Mouse (Mus musculus): Measurements from ENCODE around the gene Rgs3. TPM values are rescaled to one million over a fixed set of nuclear protein-coding genes. Genes with fewer than 3 reads are reported as not detected.

The Rgs3 gene
- total RNA-seq, 2 experiments from 2014 or later, result 27.9 to 31.2 TPM

DNA sequence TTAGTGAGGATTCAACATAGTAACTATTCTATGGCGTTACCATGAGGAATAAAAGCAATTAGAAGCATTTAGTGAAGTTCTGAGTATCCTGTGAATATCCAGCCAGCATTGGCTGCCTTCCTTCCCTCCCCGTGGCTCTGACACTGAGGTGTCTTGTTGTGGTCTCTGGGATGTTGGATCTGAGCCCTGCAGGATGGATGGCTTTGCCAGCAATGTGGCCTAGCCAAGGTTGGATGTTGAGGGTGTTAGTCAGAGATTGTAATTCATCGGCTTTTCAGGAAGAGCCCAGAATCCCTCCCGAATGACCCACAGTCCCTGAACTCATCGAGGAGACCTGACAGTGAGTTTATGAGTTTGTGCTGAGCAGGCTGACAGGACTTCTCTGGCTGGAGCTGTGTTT is 36.4 kb downstream of the Rgs3 start:
- no peak for DNase-seq (ENCODE audit: low spot score)
- intact Hi-C loops (cut with DNase I), result no loop called here

DNA sequence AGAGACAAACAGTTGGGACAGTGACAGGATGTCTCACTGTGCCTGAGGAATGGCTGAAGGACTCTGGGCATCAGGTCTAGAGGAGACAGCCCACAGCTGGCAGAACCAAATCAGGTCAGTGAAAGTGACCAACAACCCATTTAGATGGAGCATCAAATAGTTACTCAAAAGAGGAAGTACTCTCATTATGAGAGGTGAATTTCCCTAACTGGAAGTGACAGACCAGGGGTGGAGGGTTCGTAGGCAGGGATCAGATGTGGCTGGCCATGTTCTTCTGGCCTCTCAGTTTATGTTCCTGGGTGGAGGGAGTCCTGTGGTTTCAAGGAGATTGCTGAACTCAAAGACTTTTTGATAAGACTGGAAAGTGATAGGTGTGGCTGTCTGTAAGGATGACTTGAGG is 40.9 kb downstream of the Rgs3 start:
- no peak for DNase-seq (ENCODE audit: low spot score)
- intact Hi-C loops (cut with DNase I), result no loop called here

DNA sequence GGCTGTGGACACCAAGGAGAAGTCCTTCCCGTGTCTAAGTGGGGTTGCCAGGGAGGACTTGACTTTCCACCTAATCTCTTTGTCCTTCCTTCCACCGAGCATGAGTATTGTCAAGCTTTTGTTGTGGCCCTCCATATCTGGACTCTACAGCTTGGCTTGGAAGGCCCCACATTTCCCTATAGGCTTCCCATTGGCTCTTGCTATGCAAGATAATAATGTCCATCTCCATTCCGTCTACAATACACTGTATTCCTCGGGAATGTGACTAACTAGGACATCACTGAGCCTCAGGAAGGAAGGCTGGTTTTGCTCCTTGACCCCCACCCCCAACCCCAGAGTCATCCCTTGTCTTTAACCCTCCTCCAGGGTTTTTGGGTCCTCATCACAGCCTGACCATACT is 44.0 kb downstream of the Rgs3 start:
- intact Hi-C loops (cut with DNase I), result no loop called here

DNA sequence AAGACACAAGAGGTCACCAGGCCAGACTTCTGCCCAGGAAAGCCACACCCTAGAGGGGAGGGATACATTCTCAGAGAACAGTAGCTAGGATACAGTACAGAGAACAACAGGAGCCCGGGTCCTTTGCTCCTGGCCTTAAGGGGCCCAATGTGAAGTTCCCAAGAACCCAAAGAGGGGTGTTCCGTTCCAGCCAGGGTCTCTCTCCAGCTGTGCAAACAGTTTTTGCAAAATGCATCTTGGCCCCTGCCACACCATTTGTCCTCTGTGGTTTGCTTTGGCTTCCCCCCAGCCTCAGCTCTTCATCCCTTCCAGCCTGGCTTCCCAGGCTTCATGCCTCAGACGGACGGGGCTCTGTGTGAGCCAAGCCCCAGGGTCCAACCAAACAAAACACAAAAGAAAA is 44.4 kb downstream of the Rgs3 start:
- intact Hi-C loops (cut with DNase I), result no loop called here
- DNase-seq (ENCODE audit: low spot score), result no peak

More for the DNA sequence above, 44.0 kb downstream of the Rgs3 start:
- DNase-seq (ENCODE audit: low spot score), result no peak

DNA sequence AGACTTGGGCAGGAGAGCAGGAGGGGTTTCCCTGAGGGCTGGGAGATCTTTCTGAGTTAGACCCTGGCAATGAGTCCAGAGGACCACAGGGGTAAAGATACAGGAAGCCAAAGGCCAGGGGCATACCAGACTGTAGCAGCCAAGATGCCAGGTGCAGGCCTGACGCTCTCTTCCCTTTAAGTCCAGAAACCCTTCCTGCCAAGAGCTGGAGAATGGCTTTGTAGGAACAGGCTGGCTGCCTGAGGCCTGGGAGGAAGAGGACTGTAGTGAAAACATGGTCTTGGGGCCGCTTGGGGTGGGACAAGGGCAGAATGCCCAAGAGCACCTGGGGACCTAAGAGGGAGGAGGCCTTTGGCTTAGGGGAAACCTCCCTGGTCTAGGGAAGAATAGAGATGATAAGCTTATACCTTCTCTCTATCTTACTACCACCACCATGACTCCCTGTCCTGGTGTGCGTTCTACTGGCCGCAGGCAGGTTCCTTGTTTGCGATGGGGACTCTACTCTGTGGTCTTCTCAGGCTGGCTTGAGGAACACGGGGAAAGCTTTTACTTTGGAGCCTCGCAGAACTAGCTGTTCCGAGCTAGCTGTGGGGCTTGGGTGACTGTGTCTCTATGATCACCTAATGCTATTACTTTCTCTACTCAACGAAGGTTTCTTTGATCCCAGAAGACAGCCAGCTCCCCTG is 46.4 kb downstream of the Rgs3 start:
- no peak for DNase-seq (ENCODE audit: low spot score)
- intact Hi-C loops (cut with DNase I), result loop anchor here (2.0 kb wide), 1 partner anchor 157 kb away; no protein-coding TSS in a partner anchor

DNA sequence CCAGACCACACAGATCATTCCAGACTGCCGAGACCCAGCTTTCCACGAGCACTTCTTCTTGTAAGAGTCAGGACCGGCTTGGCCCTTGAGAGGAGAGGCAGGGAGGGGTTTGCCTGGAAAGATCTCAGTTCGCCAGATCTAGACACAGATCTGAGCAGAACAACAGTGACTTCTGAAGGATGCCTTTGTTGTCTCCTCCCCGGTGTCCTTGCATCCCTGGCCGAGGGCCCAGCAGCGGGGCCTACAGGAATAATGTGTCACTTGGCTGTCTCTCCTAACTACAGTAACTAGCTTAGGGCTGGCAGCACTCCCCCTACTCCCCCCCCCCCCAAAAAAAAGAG is 46.9 kb downstream of the Rgs3 start:
- no peak for DNase-seq (ENCODE audit: low spot score)
- intact Hi-C loops (cut with DNase I), result loop anchor here (2.0 kb wide), 1 partner anchor 156 kb away; no protein-coding TSS in a partner anchor

DNA sequence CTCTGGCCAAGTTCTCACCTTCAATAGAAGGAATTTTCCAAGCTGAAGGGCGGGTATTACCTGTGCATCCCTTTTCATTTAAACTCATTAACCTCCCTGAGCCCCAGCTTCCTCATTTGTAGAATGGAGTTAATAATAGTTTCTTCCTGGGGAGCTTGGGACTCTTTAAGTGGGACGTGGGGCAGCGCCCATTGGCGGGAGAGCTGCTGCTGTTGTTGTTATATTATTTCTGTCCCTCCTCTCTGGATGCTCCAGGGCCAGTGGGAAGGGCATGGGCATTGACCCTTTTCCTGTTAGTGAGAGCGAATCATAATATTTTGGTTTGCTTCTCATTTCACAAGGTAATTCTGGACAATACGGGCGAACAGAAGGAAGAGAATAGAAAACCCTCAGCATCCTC is 47.3 kb downstream of the Rgs3 start:
- no peak for DNase-seq (ENCODE audit: low spot score)

DNA sequence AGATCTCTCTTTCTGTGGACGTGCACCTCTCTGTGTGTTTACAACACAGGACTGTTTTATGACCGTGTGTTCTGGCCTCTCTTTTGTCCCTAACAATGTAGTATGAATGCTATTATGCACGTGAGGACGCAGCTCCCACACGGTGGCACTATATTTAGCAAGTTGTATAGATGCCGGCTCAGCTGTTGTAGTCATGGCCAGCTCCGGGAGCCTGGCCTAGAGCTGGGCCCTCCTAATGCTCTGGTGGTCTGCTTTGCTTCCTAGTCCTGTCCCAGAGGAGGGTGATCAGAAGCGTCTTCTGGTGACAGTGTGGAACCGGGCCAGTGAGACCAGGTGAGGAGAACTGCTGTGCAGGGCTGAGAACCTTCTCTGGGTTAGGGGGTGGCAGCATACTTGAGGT is 47.7 kb downstream of the Rgs3 start:
- intact Hi-C loops (cut with DNase I), result loop anchor here (2.0 kb wide), 1 partner anchor 155 kb away; no protein-coding TSS in a partner anchor

More for the DNA sequence above, 47.3 kb downstream of the Rgs3 start:
- intact Hi-C loops (cut with DNase I), result loop anchor here (2.0 kb wide), 1 partner anchor 156 kb away; no protein-coding TSS in a partner anchor

DNA sequence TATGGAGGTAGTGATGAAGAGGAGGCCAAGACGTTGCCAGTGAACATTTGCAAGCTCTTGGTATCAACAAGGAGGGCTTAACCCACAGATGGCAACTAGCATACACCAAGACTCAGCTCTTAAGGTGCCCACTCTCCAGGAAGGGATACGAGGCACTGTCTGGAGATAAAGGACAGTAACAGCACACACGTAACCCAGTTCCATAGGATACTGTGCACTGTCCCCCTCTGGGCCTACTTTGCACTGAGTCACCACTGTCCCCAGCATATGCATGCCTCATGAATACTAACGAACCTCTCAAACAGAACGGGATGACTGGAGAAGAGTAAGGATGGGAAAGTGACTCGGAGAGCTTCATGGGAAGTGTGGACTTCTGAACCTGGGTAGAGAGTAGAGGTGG is 48.2 kb downstream of the Rgs3 start:
- DNase-seq (ENCODE audit: low spot score), result no peak
- intact Hi-C loops (cut with DNase I), result loop anchor here (2.0 kb wide), 1 partner anchor 155 kb away; no protein-coding TSS in a partner anchor

More for the DNA sequence above, 47.7 kb downstream of the Rgs3 start:
- no peak for DNase-seq (ENCODE audit: low spot score)

DNA sequence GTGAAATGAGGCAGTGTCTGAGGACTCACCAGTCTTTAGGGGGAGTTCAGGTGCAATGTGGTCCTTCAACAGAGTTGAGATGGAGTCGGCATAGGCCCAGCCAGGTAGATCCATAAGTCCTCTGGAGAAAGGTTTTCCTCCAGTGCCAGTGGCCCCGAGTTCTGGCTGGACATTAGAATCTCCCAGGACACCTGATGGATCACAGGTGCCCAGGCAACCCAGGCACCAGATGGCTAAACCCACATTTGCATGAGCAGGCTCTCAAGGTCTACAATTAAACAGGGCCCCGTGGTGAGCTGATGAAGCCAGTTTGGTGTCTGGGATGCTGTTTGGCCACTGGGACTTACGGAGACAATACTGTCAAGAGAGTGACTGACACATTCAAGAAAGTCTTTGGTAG is 49.7 kb downstream of the Rgs3 start:
- intact Hi-C loops (cut with DNase I), result no loop called here
- DNase-seq (ENCODE audit: low spot score), result no peak

DNA sequence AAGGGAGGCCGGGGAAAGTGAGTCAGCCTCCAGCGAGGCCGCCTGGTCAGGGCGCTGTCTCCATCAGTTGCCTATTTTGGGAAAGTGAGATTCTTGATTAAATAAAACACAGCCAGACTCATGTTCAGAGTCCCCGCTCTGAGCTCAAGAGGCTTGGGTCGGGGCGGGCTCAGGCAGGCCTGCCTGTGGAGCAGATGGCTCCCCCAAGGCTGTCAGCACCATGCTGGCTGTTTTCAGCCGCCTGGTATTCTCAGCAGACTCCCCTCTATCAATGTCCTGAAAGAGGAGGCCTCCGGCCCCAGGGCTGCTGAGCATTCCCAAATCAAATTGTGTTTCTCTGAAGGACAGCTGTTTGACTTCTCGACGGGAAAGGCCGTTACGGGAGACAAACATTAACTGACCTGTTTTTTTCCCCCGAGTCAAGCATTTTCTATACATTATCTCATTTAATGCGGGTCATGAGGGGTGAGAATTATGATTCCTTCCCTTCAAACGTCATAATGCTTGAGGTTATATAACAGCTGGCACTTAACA is 50.6 kb downstream of the Rgs3 start:
- intact Hi-C loops (cut with DNase I), result no loop called here
- DNase-seq (ENCODE audit: low spot score), result no peak

DNA sequence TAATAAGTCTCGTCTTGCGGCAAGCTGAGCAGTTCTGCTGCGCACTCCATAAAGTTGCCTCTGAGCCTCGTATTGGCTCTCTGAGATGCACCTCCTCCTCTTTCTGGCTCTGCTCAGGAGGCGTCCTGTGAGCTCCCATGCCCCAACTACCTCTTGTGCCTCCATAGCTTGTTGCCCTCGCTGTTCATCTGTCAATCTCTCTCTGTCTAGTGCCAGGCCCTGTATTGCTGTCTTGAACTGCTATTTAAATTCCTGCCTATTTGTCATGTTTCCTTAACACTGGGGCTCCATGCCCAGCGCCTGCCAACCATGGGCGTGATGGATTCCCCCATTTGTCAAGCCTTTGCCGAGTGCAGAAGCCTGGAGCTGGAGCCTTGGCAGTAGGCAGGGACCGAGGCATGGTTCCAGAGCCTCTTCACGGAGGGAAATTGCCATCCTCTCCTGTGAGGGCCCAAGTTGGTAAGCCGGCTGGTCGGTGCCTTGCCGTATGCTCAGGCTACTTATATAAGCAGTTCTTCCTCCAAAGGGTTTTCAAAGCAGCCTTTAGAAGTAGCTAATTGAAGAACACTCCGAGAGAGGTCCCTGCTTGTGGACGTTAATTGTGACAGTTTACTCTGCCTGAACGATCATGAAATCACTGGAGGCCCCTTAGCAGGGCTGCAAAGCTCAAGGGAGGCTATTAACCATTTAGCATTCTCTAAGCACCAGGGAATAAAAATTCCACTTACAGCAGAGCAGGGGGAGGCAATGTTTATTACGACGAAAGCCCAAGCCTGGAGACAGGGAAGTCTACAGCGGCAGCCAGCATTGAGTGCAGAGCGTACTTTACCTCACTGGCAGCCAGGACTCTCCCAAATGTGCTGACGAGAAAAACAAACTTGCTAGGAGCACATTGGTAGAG is 53.2 kb downstream of the Rgs3 start:
- intact Hi-C loops (cut with DNase I), result no loop called here
- DNase-seq (ENCODE audit: low spot score), result no peak

DNA sequence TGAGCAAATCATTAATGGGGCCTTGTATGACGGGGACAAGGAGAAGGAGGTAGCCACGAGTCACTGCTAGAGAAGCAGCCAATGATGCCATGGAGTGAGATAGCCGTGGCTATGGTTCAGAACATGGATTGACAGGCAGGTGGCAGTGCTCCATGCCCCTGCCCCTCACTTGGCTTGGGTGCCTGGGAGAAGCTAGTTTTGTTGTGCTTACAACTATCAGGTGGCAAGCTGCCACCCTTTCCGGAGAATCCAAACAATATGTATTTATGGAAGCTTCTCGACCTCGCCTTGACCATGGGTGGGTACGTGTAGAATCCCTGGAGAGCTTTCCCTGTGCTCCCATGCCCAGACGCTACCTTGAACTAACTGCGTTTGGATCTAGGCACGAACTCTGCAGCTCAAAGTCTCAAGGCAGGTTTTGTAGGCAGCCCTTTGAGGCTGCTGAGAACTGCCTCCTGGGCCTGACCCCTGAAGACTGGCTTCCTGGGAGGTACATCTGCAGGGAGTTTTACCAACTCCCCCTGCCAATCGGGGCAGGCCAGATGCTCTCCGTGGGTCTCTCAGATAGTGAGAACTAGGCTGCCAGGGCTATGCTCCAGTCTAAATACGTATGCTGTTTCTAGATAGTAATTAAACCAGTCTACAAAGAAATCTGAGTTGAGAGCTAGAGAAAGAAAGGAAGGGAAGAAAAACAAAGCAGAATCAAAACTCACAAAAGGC is 54.2 kb downstream of the Rgs3 start:
- intact Hi-C loops (cut with DNase I), result no loop called here
- no peak for DNase-seq (ENCODE audit: low spot score)

DNA sequence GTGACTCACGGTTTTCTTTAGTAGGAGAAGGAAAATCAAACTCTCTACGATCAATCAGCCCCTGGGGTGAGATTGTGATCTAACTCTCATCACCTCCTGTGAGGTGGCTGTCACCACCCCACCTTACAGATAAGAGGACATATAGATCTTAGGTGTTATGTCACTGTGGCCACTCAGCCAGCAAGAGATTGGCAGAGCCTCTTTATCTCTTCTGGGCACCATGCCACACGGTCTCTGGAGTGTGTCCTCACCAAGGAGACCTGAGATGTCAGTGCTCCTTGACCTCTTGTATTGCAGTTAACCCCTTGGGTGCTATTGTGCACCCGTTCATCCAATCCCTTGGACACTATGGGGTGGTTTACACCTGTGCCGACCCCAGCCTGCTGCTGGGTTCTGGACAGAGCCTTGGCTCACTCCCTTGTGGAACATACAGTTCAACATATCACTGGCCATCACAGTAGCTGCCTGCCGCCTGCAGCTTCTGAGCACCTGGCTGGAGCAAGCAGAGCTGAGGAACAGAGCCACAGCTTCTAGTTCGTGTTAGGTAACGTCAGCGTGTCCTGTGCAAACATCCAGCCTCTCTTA is 58.3 kb downstream of the Rgs3 start:
- no peak for DNase-seq (ENCODE audit: low spot score)
- intact Hi-C loops (cut with DNase I), result loop anchor here (2.0 kb wide), 1 partner anchor 57 kb away; no protein-coding TSS in a partner anchor

DNA sequence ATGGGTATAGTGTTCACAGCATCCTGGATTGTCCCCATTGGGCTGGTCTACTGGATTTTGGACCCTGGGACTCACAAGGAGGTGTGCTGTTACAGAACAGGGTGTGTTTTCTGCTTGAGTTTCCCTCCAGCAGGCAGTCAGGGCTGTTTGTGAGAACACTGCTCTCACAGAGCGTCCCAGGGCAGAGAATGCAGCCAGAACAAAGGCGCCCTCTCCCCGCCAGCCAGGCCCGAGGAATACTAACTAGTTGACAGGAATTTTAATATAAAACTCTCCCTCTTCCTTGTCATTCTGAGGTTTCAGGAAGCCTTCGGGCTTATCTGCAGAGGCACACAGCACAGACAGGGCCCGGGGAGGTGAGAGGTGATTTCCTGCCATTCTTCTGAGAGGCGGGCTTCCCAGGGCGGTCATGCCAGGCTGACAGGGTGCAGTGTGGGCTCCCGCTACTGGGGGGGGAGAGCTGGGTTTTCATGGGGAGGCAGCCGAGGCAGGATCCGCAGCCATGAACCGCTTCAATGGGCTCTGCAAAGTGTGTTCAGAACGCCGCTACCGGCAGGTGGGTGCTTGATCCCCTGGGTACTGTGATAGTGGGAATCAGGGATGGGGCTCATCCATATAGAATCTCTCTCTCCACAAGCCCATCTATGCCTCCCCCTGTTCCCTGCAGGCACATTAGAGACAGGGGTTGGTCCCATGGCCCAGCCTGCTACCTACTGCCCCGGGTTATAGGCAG is 59.8 kb downstream of the Rgs3 start:
- intact Hi-C loops (cut with DNase I), result loop anchor here (2.0 kb wide), 1 partner anchor 59 kb away; no protein-coding TSS in a partner anchor
- DNase-seq (ENCODE audit: low spot score), result peak; percentile 76

DNA sequence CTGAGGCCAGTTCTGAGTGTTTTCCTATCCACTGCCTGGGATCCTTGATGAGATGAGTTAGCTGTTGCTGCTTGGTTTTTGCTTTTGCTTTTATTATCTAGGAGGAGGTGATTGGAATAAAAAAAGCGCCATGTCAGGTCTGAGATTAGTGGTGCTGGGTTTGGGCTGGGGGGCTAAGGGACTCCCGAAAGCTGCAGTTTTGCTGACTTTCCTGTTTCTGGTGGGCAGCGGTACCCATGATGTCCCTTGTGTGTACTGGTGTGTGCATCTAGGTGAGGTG is 60.3 kb downstream of the Rgs3 start:
- no peak for DNase-seq (ENCODE audit: low spot score)
- intact Hi-C loops (cut with DNase I), result loop anchor here (2.0 to 5.0 kb wide), 2 partner anchors 59 to 77 kb away; no protein-coding TSS in a partner anchor

DNA sequence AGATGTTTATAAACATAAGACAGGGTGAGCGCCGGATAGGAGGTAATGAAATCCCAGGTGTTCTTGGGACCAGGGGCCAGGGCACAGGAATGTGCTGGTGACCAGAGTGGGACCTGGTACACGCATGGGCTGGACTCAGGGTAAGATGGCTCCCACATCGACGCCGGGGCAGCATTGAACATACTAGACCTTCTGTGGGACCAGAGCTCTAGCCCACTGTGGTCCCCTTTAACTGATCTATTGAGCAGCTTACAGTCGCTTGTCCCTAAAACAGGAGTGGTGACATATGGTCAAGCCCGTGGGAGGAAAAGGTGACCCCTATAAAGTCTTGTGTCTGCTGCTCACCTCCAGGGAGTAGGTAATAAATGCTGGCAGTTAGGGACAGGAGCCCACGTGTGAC is 61.5 kb downstream of the Rgs3 start:
- intact Hi-C loops (cut with DNase I), result loop anchor here (5.0 kb wide), 1 partner anchor 76 kb away; no protein-coding TSS in a partner anchor
- no peak for DNase-seq (ENCODE audit: low spot score)

DNA sequence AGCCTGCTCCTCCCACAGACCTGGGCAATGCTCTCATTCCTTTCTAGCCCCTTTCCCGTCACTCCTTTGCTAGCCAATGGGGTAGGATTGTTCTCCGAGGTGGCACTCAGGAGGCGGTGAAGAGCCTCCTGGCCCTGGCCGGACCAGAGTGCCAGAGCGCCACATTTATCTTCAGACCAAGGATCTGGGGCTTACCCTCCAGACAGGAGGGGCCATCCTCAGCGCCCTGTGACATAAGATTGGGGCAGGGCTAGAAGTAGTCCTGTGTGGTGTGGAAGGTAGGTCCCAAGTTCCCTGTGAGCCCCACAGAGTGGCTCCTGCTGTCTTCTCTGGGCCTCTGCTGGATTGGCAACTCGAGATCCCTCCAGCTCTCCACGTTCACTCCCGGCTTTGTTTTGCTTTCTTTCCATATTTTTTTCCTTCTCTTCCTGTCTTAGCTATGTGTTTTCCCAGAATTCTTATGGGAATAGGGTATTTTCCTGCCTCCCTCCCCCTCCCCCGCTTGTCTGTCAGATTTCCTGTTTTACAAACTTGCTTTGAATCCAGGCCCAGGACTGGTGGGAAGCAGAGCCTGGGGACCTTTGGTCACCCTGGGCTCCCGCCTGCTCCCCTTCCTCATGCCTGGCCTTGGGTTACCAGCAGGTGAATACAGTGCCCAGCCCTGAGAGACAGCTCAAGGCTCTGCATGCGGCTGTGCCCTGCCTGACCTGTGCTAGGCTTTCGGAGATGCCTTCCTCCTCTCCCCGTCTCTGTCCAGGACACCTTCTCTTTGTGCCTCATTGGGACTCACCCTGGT is 62.4 kb downstream of the Rgs3 start:
- intact Hi-C loops (cut with DNase I), result loop anchor here (2.0 to 5.0 kb wide), 2 partner anchors 19 to 75 kb away; no protein-coding TSS in a partner anchor
- DNase-seq (ENCODE audit: low spot score), result no peak

All from heart, postnatal 25 days (tissue).